Mouse (Mus musculus) lung, embryonic 15.5 days (tissue): ENCODE data around the gene Ssmem1. TPM values are rescaled to one million over a fixed set of nuclear protein-coding genes. Genes with fewer than 3 reads are reported as not detected.

ENCODE experiments used
- ATAC-seq: fragments of 200-750 bp; cut with Nextera tagmentation; 2 replicates; pipeline ENCODE4 v1.8.0; 2017; ENCODE audit warnings: moderate number of reproducible peaks, borderline replicate concordance; ENCODE audit not compliant: low FRiP score, low TSS enrichment; ENCODE audit errors: extremely low read depth
- H3K27ac ChIP-seq: fragments of 300-500 bp; sonication (generic); 2 replicates; pipeline ENCODE4 v1.5.1; 2015; ENCODE audit warnings: moderate library complexity, mild to moderate bottlenecking, inconsistent platforms
- H3K27me3 ChIP-seq: fragments of 300-500 bp; sonication (generic); 2 replicates; pipeline ENCODE4 v1.6.1; 2015; ENCODE audit warnings: inconsistent platforms
- H3K36me3 ChIP-seq: fragments of 300-500 bp; sonication (generic); 2 replicates; pipeline ENCODE4 v1.6.1; 2015; ENCODE audit warnings: inconsistent platforms
- H3K4me1 ChIP-seq: fragments of 300-500 bp; sonication (generic); 2 replicates; pipeline ENCODE4 v1.6.1; 2015; ENCODE audit warnings: inconsistent platforms
- H3K4me2 ChIP-seq: fragments of 300-500 bp; sonication (generic); 2 replicates; pipeline ENCODE4 v1.6.1; 2015; ENCODE audit warnings: inconsistent platforms, mild to moderate bottlenecking, moderate library complexity
- H3K4me3 ChIP-seq: fragments of 300-500 bp; sonication (generic); 2 replicates; pipeline ENCODE4 v1.5.1; 2015; ENCODE audit warnings: mild to moderate bottlenecking, inconsistent platforms
- H3K9ac ChIP-seq: fragments of 300-500 bp; sonication (generic); 2 replicates; pipeline ENCODE4 v1.6.1; 2015; ENCODE audit warnings: inconsistent platforms
- H3K9me3 ChIP-seq: fragments of 300-500 bp; sonication (generic); 2 replicates; pipeline ENCODE4 v1.6.1; 2016; ENCODE audit warnings: inconsistent platforms
- WGBS: fragments of 180-500 bp; shearing (Covaris S2); methylation state at CpG from one replicate; pipeline ENCODE4 v1.1.7; 2015; 5-methylcytosine and 5-hydroxymethylcytosine counted together
- polyA plus RNA-seq: library from polyadenylated mRNA; unstranded; fragments of >200 nt; fragmentation: Nextera tagmentation; extraction: Ambion mirVana; gene quantifications from 2 replicates; pipeline ENCODE4 v1.2.1, GENCODE M21; 2015

Gene Ssmem1
- polyA plus RNA-seq, 1 experiment from 2014 or later, result 0.12 TPM

DNA sequence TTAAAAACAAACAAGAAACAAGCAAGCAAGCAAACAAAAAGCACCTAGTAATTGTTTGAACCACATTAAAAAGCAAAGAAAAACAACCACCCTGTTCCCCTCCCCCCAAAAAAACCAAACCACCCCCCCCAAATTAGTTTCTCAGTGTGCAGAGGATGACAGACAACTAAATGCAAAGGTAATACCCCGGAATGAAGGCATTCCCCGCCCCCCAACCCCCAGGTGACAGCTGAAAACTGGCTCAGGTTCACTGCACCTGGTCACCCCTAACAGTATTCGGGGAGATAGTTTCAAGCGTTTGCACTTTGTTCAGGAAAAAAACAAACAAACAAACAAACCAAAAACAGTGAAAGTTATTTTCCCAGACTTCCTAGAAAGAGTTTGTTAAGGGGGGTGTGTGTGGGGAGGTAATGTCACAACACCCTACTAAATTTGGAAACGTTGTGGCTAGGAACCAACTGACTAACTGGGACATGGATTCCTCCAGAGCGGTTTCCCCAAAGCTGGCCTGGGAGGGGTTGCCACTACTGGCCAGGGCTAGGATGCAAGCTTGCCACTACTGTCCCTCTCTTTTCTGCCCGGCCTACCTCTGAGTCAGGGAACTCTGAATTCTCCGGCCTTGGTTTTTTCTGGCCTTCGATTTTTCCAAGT is 38.1 kb downstream of the Ssmem1 start:
- ATAC-seq, result no peak
- Histone ChIP-seq H3K4me1 (peaks cover 45% of the 10 kb centered on the region), H3K36me3 (no peaks in the 10 kb centered on the region), H3K27ac (peak overlapping the region; percentile 81), H3K27me3 (no peaks in the 10 kb centered on the region), H3K9me3 (no peaks in the 10 kb centered on the region), H3K4me2 (peak overlapping the region; percentile 59), H3K9ac (no peak overlapping the region), H3K4me3 (peak overlapping the region; percentile 30; the same call in 1 of the 2 replicates)
- 33% methylated on average over 9 of the region's 9 CpGs for WGBS

DNA sequence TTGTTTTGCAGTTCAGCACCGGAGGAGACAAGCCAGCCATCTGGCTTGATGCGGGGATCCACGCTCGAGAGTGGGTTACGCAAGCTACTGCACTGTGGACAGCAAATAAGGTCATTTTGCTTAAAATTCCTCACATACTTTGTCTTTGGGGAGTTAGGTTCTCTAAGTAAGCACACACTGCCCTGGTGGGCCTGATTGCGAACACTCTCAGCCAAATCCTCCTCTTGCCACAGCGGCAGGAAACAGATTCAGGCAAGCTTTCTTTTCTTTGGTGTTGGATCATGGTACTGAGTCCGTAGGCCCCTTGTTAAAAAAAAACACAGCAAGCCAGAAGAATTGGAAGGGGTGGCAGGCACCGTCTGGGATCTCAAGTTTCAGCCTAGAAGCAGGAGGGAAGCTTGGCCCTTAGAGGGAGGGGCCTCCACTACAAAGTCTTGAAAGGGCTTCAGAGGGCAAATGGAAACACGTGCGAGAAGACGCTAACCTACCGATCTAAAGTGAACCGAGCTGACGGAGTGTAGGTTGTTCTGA is 39.6 kb downstream of the Ssmem1 start:
- Histone ChIP-seq H3K36me3 (no peaks in the 10 kb centered on the region), H3K27me3 (no peaks in the 10 kb centered on the region), H3K9me3 (no peaks in the 10 kb centered on the region), H3K27ac (peak overlapping the region; percentile 85), H3K9ac (no peak overlapping the region), H3K4me3 (no peak overlapping the region), H3K4me2 (peak overlapping the region; percentile 34), H3K4me1 (peaks cover 45% of the 10 kb centered on the region)
- WGBS, result 16% methylated on average over 15 of the region's 15 CpGs
- ATAC-seq, result peak; percentile 62; the same call in 1 of the 2 replicates

DNA sequence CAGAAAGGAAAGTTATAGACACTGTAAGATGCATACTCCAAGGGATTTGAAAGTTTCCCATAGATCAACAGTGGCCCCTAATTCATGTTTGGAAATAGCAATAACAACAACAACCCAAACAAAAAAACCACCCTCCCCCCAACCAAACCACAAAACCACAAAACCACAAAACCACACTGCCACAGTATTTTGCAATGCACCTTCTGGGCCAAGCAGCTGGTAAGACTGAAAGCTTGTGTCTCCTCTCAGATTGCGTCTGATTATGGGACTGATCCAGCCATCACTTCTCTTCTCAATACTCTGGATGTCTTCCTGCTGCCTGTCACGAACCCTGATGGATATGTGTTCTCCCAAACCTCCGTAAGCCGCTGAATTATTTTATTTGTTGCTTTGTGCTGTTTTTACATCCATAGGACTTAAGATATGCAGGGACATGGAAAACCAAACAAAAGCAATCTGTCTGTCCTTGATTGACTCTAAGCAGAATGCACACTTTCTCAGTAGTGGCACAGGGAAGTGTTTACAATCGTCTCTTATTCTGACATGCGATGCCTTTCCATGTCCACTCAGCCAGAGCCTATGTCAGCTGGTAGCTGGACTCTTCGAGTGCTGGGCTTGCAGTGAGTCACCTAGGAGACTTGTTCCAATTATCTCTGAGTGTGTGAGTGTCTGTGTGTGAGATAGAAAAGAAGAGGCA is 41.0 kb downstream of the Ssmem1 start:
- no peak for ATAC-seq
- Histone ChIP-seq H3K36me3 (no peaks in the 10 kb centered on the region), H3K27ac (no peak overlapping the region), H3K4me3 (no peak overlapping the region), H3K9me3 (no peaks in the 10 kb centered on the region), H3K4me1 (peaks cover 45% of the 10 kb centered on the region), H3K9ac (no peak overlapping the region), H3K27me3 (no peaks in the 10 kb centered on the region), H3K4me2 (no peak overlapping the region)
- WGBS, result 79% methylated on average over 7 of the region's 7 CpGs

DNA sequence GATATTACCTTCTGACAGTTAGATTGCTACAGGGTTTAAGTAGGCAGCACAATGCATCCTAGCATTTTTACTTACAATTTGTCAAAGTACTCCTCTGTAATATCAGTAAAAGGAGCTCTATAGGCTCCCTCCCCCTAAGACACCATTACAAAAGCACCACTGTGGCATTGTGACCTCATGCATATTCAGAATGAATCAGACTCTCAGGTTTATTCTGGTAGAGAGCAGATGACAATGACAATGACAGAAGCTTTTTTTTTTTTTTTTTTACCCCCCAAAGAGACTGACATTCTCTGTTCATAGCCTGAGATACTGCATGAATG is 41.5 kb downstream of the Ssmem1 start:
- Histone ChIP-seq H3K9ac (no peak overlapping the region), H3K36me3 (no peaks in the 10 kb centered on the region), H3K27me3 (no peaks in the 10 kb centered on the region), H3K27ac (no peak overlapping the region), H3K4me2 (no peak overlapping the region), H3K9me3 (no peaks in the 10 kb centered on the region), H3K4me3 (no peak overlapping the region), H3K4me1 (peaks cover 46% of the 10 kb centered on the region)
- ATAC-seq, result no peak

DNA sequence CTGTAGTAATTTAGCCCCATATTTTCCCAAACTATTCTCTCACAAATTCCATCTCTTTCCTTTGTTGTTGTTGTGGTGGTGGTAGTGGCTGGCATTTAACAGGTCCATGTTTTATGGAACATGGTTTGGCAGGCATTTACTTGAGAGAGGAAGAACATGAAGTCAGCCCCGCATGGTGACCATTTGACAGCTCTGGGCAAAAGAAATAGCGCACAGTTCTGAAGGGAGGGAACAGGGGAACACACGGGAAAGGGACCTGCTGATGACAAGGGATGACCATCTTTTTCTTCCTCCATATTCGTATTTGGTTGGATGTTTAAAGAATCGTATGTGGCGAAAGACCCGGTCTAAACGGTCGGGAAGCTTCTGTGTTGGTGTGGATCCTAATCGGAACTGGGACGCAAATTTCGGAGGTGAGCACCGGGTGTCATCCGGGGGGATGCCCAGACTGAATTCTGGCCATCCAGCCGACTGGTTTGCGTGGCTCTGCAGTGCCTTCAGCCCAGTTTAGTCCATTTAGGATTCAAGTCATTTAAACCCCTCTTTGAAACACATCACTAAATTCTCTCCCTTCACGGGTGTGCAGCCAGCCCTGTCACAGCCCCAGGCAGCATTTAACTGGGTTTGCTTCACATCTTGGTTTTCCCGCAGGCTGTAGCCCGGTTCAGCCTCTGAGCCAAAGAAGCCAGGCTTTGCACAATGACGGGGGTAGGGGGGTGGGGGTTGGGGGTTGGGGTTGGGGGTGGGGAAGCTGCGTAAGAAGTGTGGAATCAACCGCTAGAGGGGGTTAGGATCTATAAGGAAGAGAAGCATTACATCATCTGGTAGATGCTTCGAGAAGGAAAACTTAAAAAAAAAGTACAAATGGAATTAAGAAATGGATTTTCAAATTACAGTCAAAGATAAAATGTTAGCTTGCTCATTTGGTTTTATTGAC is 42.3 kb downstream of the Ssmem1 start:
- Histone ChIP-seq H3K27ac (peak overlapping the region; percentile 41; the same call in 1 of the 2 replicates), H3K4me3 (no peak overlapping the region), H3K4me1 (peaks cover 43% of the 10 kb centered on the region), H3K9ac (peak overlapping the region; percentile 27; the same call in 1 of the 2 replicates), H3K9me3 (no peaks in the 10 kb centered on the region), H3K4me2 (peak overlapping the region; percentile 37; the same call in 1 of the 2 replicates), H3K36me3 (no peaks in the 10 kb centered on the region), H3K27me3 (no peaks in the 10 kb centered on the region)
- 39% methylated on average over 23 of the region's 23 CpGs for whole genome bisulfite sequencing
- ATAC-seq, result peak; percentile 37; the same call in 1 of the 2 replicates

DNA sequence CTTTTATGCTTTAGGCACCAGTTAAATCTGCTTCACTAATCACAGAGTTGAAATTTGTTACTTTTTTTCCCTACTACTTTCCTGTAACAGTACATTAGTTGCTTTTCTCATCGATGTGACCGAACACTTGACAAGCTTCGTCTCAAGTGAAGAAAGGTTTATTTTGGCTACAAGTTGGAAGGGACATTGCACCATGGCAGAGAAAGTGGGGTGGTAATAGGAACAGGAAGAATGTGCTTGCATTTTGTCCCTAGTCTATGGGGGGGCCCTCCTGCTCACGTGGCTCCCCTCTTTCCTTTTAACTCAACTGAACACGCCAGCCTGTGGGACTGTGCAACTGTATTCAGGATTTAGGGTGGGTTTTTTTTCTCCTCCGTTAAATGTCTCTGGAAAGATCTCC is 43.0 kb downstream of the Ssmem1 start:
- Histone ChIP-seq H3K9ac (no peak overlapping the region), H3K27me3 (no peaks in the 10 kb centered on the region), H3K4me2 (peak overlapping the region; percentile 37; the same call in 1 of the 2 replicates), H3K36me3 (no peaks in the 10 kb centered on the region), H3K4me3 (no peak overlapping the region), H3K9me3 (no peaks in the 10 kb centered on the region), H3K27ac (0 out of 2 replicates have a peak overlapping the region, but pooled peaks have one; percentile 15), H3K4me1 (peaks cover 39% of the 10 kb centered on the region)
- no peak for ATAC-seq
- 41% methylated on average over 6 of the region's 6 CpGs for WGBS

DNA sequence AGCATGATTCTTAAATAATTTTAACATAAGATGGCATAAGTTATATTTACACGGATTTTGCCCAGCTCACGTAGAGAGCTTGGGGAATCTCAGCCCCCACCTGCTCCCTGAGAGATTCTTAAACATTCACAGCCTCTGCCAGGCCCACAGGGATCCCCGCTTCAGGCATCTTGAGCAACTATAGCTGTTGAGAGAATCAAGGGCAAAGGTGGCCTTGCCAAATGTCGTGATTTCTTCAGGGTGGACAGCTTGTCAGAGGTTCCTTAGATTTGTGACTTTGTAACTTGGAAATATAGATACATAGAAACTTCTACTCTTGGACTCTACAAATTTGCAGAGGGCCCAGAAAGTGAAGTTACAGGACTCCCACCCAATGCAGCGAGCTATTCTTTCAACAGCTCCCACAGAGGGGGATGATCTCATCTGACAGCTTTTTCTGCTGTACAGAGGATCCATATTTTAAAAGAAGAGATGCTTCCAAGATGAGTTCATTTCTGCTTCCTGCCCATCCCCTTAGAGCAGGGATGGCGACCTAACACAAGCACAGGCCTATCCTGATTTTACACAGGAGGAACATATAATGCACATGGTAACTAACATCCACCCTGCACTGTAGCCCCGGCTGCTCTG is 43.8 kb downstream of the Ssmem1 start:
- Histone ChIP-seq H3K4me1 (peaks cover 31% of the 10 kb centered on the region), H3K9ac (no peak overlapping the region), H3K27me3 (no peaks in the 10 kb centered on the region), H3K4me2 (no peak overlapping the region), H3K4me3 (no peak overlapping the region), H3K27ac (no peak overlapping the region), H3K9me3 (no peaks in the 10 kb centered on the region), H3K36me3 (no peaks in the 10 kb centered on the region)
- WGBS, result 66% methylated on average over 7 of the region's 7 CpGs
- no peak for ATAC-seq

DNA sequence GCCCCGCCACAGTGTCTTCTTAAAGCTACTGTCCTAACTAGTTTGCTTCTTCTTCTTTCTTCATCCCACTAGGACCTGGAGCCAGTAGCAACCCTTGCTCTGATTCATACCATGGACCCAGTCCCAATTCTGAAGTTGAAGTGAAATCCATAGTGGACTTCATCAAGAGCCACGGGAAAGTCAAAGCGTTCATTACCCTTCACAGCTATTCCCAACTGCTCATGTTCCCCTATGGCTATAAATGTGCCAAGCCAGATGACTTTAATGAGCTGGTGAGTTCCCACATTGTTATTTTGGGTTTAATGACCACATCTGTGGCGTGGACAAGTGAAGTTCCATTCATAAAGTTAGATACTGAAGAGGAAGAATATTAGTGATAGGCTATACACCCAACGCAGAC is 44.4 kb downstream of the Ssmem1 start:
- no peak overlapping the region for H3K27ac ChIP-seq
- no peak overlapping the region for H3K9ac ChIP-seq
- no peak overlapping the region for H3K4me2 ChIP-seq
- WGBS, result 90% methylated on average over 5 of the region's 5 CpGs
- ATAC-seq, result no peak
- H3K4me1 ChIP-seq, result peaks cover 27% of the 10 kb centered on the region
- no peaks in the 10 kb centered on the region for H3K36me3 ChIP-seq
- H3K9me3 ChIP-seq, result no peaks in the 10 kb centered on the region
- no peak overlapping the region for H3K4me3 ChIP-seq
- no peaks in the 10 kb centered on the region for H3K27me3 ChIP-seq

DNA sequence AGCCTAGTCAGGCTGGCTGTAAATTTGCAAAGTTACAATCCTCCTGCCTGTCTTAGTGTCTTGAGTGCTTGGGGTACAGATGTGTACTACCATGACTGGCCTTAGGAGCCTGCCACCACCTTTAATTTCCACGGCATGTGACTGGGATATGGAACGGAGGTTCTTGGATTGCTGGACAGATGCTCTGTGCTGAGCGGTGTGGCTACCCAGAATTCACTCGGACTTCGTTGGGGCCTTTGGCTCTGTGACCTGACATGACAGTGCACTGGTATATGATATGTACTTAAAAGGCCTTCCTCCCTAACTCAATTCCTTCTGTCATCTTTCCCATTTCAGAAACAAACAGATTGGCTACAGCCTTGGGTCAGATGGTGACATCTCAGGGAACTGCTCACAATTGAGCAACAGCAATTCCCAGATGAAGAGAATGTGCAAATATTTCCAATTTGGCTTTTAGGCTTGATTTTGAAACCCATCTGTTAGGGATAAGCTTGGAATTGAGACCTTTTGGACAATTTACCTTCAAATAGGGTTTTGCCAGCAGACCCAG is 45.0 kb downstream of the Ssmem1 start:
- Histone ChIP-seq H3K4me2 (no peak overlapping the region), H3K9me3 (no peaks in the 10 kb centered on the region), H3K4me1 (peaks cover 21% of the 10 kb centered on the region), H3K36me3 (no peaks in the 10 kb centered on the region), H3K9ac (no peak overlapping the region), H3K4me3 (no peak overlapping the region), H3K27me3 (no peaks in the 10 kb centered on the region), H3K27ac (no peak overlapping the region)
- no peak for ATAC-seq
- 90% methylated on average over 5 of the region's 5 CpGs for WGBS

DNA sequence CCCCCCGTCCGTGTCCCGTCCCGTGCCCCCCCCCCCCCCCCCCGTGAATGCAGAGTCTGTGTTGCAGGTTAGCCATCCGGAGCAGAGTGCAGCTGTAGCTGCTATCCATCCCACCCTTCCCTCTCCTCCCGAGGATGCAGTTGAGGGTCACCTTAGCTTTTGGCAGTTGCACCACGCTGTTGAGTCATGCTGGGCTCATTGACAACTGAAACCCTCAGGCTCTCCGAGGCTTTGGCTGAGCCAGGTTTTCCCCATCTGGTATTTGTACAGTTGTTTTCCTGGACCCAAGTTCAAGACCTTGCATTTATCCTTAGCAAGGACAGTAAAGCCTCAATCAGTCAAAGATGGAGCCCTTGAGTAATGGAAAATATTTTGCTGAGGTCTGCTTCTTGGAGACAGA is 46.4 kb downstream of the Ssmem1 start:
- H3K4me2 ChIP-seq, result no peak overlapping the region
- no peaks in the 10 kb centered on the region for H3K36me3 ChIP-seq
- no peaks in the 10 kb centered on the region for H3K9me3 ChIP-seq
- no peak overlapping the region for H3K4me3 ChIP-seq
- no peak overlapping the region for H3K9ac ChIP-seq
- ATAC-seq, result no peak
- H3K4me1 ChIP-seq, result peaks cover 21% of the 10 kb centered on the region
- no peaks in the 10 kb centered on the region for H3K27me3 ChIP-seq
- WGBS, result 17% methylated on average over 9 of the region's 9 CpGs
- H3K27ac ChIP-seq, result no peak overlapping the region

DNA sequence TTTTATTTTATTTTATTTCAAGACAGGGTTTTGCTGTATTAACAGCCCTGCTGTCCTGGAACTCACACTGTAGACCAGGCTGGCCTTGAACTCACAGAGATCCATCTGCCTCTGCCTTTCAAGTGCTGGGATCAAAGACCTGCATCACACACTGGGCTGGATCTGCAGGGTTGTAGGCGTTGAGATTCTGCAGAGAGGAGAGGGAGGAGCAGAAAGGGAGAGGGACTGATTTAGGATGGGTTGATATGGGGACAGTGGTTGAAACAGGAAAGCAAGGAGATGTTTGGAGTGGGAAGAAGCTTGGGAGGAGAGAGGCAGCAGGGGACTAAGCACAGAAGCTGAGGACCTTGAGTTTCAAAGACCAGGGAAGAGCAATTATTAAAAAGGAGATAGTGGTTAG is 50.1 kb downstream of the Ssmem1 start:
- no peak overlapping the region for H3K27ac ChIP-seq
- no peak overlapping the region for H3K4me2 ChIP-seq
- no peaks in the 10 kb centered on the region for H3K27me3 ChIP-seq
- H3K4me3 ChIP-seq, result no peak overlapping the region
- H3K9ac ChIP-seq, result no peak overlapping the region
- H3K36me3 ChIP-seq, result no peaks in the 10 kb centered on the region
- 0 out of 2 replicates have a peak, but pooled peaks cover 3% of the 10 kb centered on the region for H3K4me1 ChIP-seq
- no peaks in the 10 kb centered on the region for H3K9me3 ChIP-seq
- 58% methylated on average over 1 of the region's 1 CpGs for WGBS
- no peak for ATAC-seq
